In the genomic region with DNA sequence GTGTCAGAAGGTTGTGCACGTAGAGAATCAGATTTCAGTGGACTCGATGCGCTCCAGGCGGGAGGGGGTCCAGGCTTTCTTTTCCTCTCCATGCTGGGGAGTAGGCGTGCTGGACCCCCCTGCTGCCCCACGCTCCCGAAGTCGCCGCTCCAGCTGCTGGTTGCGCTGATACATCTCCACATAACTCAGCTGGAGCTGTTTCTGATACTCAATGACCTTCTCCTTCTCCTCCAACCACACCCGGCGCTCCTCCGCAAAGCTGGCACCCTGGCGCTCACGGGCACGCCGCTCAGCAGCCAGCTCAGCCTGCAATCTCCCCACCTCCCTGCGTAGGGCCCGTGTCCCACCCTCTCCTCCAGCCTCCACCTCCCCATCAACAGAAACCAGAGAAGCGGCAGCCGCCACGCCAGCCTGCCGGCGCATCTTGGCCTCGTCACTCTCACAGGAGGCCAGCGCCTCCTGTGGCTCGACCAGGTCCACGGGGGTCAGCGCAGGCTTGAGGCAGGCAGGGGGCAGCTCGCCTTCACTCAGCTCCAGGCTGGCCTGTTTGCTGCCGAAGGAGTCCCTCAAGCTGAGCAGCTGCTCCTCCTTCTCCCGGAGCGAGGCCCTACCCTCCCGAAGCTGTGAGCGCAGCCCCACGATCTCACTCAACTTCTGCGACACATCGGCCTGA, we compare ENCODE assay signal across 8 mouse cellular contexts. TPM values are rescaled to one million over a fixed set of nuclear protein-coding genes. Genes with fewer than 3 reads are reported as not detected.
DNase-seq lines count a peak whose midpoint lies in the region; ATAC-seq and TF ChIP-seq lines count a peak whose summit lies in the region.

No protein-coding gene starts in this region.

- H3K4me1 ChIP-seq in heart, embryonic 10.5 days = peaks cover 25% of the 10 kb centered on the region
- H3K4me1 ChIP-seq in kidney, embryonic 16.5 days (ENCODE audit: insufficient read depth, low read length) = peaks cover 41% of the 10 kb centered on the region

- ATAC-seq in kidney, embryonic 16.5 days (ENCODE audit: low FRiP score, low TSS enrichment) = peak; percentile 44; the same call in 1 of the 2 replicates
- peak; percentile 32; the same call in 1 of the 2 replicates for ATAC-seq in megakaryocyte-erythroid progenitor cell, adult 5-6 weeks (replicated peaks; ENCODE audit: low FRiP score, low TSS enrichment, poor library complexity, severe bottlenecking)

- peak overlapping the region; percentile 59 for H3K4me2 ChIP-seq in kidney, embryonic 16.5 days (replicated peaks; ENCODE audit: low read depth, low read length)

- H3K27me3 ChIP-seq in heart, embryonic 10.5 days (ENCODE audit: insufficient read depth, poor library complexity, severe bottlenecking) = peaks cover 71% of the 10 kb centered on the region
- H3K27me3 ChIP-seq in kidney, embryonic 16.5 days (ENCODE audit: insufficient read depth, low read length) = peaks cover 21% of the 10 kb centered on the region

- intact Hi-C loops in left cerebral cortex, adult 2 months (cut with DNase I) = no loop called here

- TF ChIP-seq CTCF in left cerebral cortex, adult 2 months (IDR thresholded peaks at IDR 0.05) = no peak

- WGBS in heart, embryonic 10.5 days = under 1% methylated on average over 38 of the region's 38 CpGs
- 5% methylated on average over 38 of the region's 38 CpGs for WGBS in kidney, embryonic 16.5 days

- no peak overlapping the region for H3K4me3 ChIP-seq in left cerebral cortex, adult 2 months
- H3K4me3 ChIP-seq in heart, embryonic 10.5 days = peak overlapping the region; percentile 61
- peak overlapping the region; percentile 33 for H3K4me3 ChIP-seq in kidney, embryonic 16.5 days (ENCODE audit: low read length)

- H3K9ac ChIP-seq in kidney, embryonic 16.5 days (replicated peaks; ENCODE audit: low read length) = peak overlapping the region; percentile 42

- no peaks in the 10 kb centered on the region for H3K9me3 ChIP-seq in heart, embryonic 10.5 days
- H3K9me3 ChIP-seq in kidney, embryonic 16.5 days (ENCODE audit: low read length) = no peaks in the 10 kb centered on the region

- peak in 1 of 2 experiments; percentile 43 for DNase-seq in left cerebral cortex, adult 2 months (ENCODE audit: extremely low spot score in 1 of 2, low spot score in 2 of 2)
- DNase-seq in left cerebral cortex, adult 18-20 months (ENCODE audit: low spot score in 2 of 2) = no peak
- DNase-seq in cerebellum, adult 9-10 months = peak; percentile 65
- DNase-seq in heart, embryonic 10.5 days (ENCODE audit: low spot score) = no peak
- peak; percentile 62 for DNase-seq in testis, postnatal 10 days (ENCODE audit: low spot score)
- no peak for DNase-seq in layer of hippocampus, adult 18-20 months (ENCODE audit: low spot score in 2 of 2)

- H3K27ac ChIP-seq in left cerebral cortex, adult 2 months = peak overlapping the region; percentile 73
- H3K27ac ChIP-seq in heart, embryonic 10.5 days = peak overlapping the region; percentile 31
- H3K27ac ChIP-seq in kidney, embryonic 16.5 days (ENCODE audit: low read length) = no peak overlapping the region

- 0 out of 2 replicates have a peak, but pooled peaks cover 3% of the 10 kb centered on the region for H3K36me3 ChIP-seq in heart, embryonic 10.5 days
- H3K36me3 ChIP-seq in kidney, embryonic 16.5 days (ENCODE audit: insufficient read depth, low read length) = no peaks in the 10 kb centered on the region

RNA-seq across cellular contexts. Expression of gene Ubox5, which starts 5.0 kb away (rescaled TPM):
- total RNA-seq in left cerebral cortex, adult 2 months (2021) = 10 to 100 TPM; 10.0 to 12.5 TPM
- 10 to 100 TPM in 1 of 2 experiments, 1 to 10 TPM in 1; 8.2 to 10.7 TPM for total RNA-seq in left cerebral cortex, adult 18-20 months (2021)
- polyA plus RNA-seq in heart, embryonic 10.5 days (2016; fragmentation: Nextera tagmentation; extraction: Ambion mirVana) = 10.8 and 14.2 TPM in 2 replicates
- polyA plus RNA-seq in kidney, embryonic 16.5 days (2015; fragmentation: Nextera tagmentation; extraction: Ambion mirVana) = 14.3 and 16.0 TPM in 2 replicates
- total RNA-seq in megakaryocyte-erythroid progenitor cell, adult 5-6 weeks (2014; fragmentation: Nextera tagmentation) = 9.1 and 15.6 TPM in 2 replicates
- 8.3 and 8.5 TPM in 2 replicates for total RNA-seq in megakaryocyte-erythroid progenitor cell, adult 5-6 weeks (2017)
- 10 to 100 TPM in 1 of 2 experiments, 1 to 10 TPM in 1; 9.3 to 11.2 TPM for total RNA-seq in layer of hippocampus, adult 18-20 months (2021)

RNA-seq across cellular contexts. Expression of gene Fastkd5, which starts 5.0 kb away (rescaled TPM):
- total RNA-seq in left cerebral cortex, adult 2 months (2021) = 1 to 10 TPM; 7.9 to 8.7 TPM
- total RNA-seq in left cerebral cortex, adult 18-20 months (2021) = 10 to 100 TPM in 1 of 2 experiments, 1 to 10 TPM in 1; 7.8 to 13.4 TPM
- 18.9 and 19.6 TPM in 2 replicates for polyA plus RNA-seq in heart, embryonic 10.5 days (2016; fragmentation: Nextera tagmentation; extraction: Ambion mirVana)
- polyA plus RNA-seq in kidney, embryonic 16.5 days (2015; fragmentation: Nextera tagmentation; extraction: Ambion mirVana) = 16.4 and 19.8 TPM in 2 replicates
- 18.1 and 19.7 TPM in 2 replicates for total RNA-seq in megakaryocyte-erythroid progenitor cell, adult 5-6 weeks (2014; fragmentation: Nextera tagmentation)
- 30.6 and 38.4 TPM in 2 replicates for total RNA-seq in megakaryocyte-erythroid progenitor cell, adult 5-6 weeks (2017)
- 10 to 100 TPM in 1 of 2 experiments, 1 to 10 TPM in 1; 9.6 to 10.4 TPM for total RNA-seq in layer of hippocampus, adult 18-20 months (2021)

RNA-seq across cellular contexts. Expression of gene Lzts3, which starts 7.7 kb away (rescaled TPM):
- 100 to 1,000 TPM; 202 to 214 TPM for total RNA-seq in left cerebral cortex, adult 2 months (2021)
- 100 to 1,000 TPM; 193 to 229 TPM for total RNA-seq in left cerebral cortex, adult 18-20 months (2021)
- 1.2 and 1.7 TPM in 2 replicates for polyA plus RNA-seq in heart, embryonic 10.5 days (2016; fragmentation: Nextera tagmentation; extraction: Ambion mirVana)
- 15.7 and 17.7 TPM in 2 replicates for polyA plus RNA-seq in kidney, embryonic 16.5 days (2015; fragmentation: Nextera tagmentation; extraction: Ambion mirVana)
- 0.79 and 1.2 TPM in 2 replicates for total RNA-seq in megakaryocyte-erythroid progenitor cell, adult 5-6 weeks (2014; fragmentation: Nextera tagmentation)
- total RNA-seq in megakaryocyte-erythroid progenitor cell, adult 5-6 weeks (2017) = 0.08 TPM in 1 of 2 replicates, not detected in the other
- 100 to 1,000 TPM; 193 to 196 TPM for total RNA-seq in layer of hippocampus, adult 18-20 months (2021)

RNA-seq across cellular contexts. Expression of gene Ddrgk1, which starts 29.6 kb away (rescaled TPM):
- total RNA-seq in left cerebral cortex, adult 2 months (2021) = 100 to 1,000 TPM in 1 of 2 experiments, 10 to 100 TPM in 1; 96.3 to 106 TPM
- total RNA-seq in left cerebral cortex, adult 18-20 months (2021) = 100 to 1,000 TPM; 102 to 109 TPM
- polyA plus RNA-seq in heart, embryonic 10.5 days (2016; fragmentation: Nextera tagmentation; extraction: Ambion mirVana) = 45.1 and 54.8 TPM in 2 replicates
- polyA plus RNA-seq in kidney, embryonic 16.5 days (2015; fragmentation: Nextera tagmentation; extraction: Ambion mirVana) = 67.9 and 79.4 TPM in 2 replicates
- 103 and 130 TPM in 2 replicates for total RNA-seq in megakaryocyte-erythroid progenitor cell, adult 5-6 weeks (2014; fragmentation: Nextera tagmentation)
- 63.3 and 66.2 TPM in 2 replicates for total RNA-seq in megakaryocyte-erythroid progenitor cell, adult 5-6 weeks (2017)
- total RNA-seq in layer of hippocampus, adult 18-20 months (2021) = 100 to 1,000 TPM in 1 of 2 experiments, 10 to 100 TPM in 1; 95.9 to 102 TPM

RNA-seq across cellular contexts. Expression of gene Itpa, which starts 32.5 kb away (rescaled TPM):
- 10 to 100 TPM; 35.7 to 39.7 TPM for total RNA-seq in left cerebral cortex, adult 2 months (2021)
- total RNA-seq in left cerebral cortex, adult 18-20 months (2021) = 10 to 100 TPM; 34.9 to 38.2 TPM
- 96.9 and 118 TPM in 2 replicates for polyA plus RNA-seq in heart, embryonic 10.5 days (2016; fragmentation: Nextera tagmentation; extraction: Ambion mirVana)
- 108 and 116 TPM in 2 replicates for polyA plus RNA-seq in kidney, embryonic 16.5 days (2015; fragmentation: Nextera tagmentation; extraction: Ambion mirVana)
- 67.7 and 103 TPM in 2 replicates for total RNA-seq in megakaryocyte-erythroid progenitor cell, adult 5-6 weeks (2014; fragmentation: Nextera tagmentation)
- 80.0 and 86.8 TPM in 2 replicates for total RNA-seq in megakaryocyte-erythroid progenitor cell, adult 5-6 weeks (2017)
- 10 to 100 TPM; 35.9 to 36.5 TPM for total RNA-seq in layer of hippocampus, adult 18-20 months (2021)

Comparison
In these comparisons a context has a peak if more than half of its experiments do, and no peak if none do; other contexts are left out.
1. DNase-seq: peak in cerebellum, adult 9-10 months (single experiment) and testis, postnatal 10 days (single experiment); none in left cerebral cortex, adult 18-20 months (0 of 2), heart, embryonic 10.5 days (single experiment) and layer of hippocampus, adult 18-20 months (0 of 2).
2. RNA of gene Lzts3, which starts 7.7 kb away (total RNA-seq): 193 to 229 TPM in left cerebral cortex, adult 18-20 months, 202 to 214 TPM in left cerebral cortex, adult 2 months and 193 to 196 TPM in layer of hippocampus, adult 18-20 months; 0.08 to 1.2 TPM in megakaryocyte-erythroid progenitor cell, adult 5-6 weeks; every median in the first group is over 10 times any median in the second.